Mouse (Mus musculus) ES-E14 (cell line): Measurements from ENCODE around the gene 1600002K03Rik.

ENCODE experiments used
- CHD2 ChIP-seq: IDR thresholded peaks from 2 replicates; pipeline ENCODE4 v1.6.1; 2014; ENCODE audit warnings: mild to moderate bottlenecking, low read depth, low read length, inconsistent platforms
- MAFK ChIP-seq: IDR thresholded peaks from 2 replicates; pipeline ENCODE4 v1.6.1; 2014; ENCODE audit warnings: mild to moderate bottlenecking, low read depth, low read length, inconsistent platforms; ENCODE audit not compliant: insufficient read depth
- ZC3H11A ChIP-seq: IDR thresholded peaks from 2 replicates; pipeline ENCODE4 v1.6.1; 2012; ENCODE audit warnings: low read depth, mild to moderate bottlenecking, inconsistent platforms, low read length, borderline replicate concordance

DNA sequence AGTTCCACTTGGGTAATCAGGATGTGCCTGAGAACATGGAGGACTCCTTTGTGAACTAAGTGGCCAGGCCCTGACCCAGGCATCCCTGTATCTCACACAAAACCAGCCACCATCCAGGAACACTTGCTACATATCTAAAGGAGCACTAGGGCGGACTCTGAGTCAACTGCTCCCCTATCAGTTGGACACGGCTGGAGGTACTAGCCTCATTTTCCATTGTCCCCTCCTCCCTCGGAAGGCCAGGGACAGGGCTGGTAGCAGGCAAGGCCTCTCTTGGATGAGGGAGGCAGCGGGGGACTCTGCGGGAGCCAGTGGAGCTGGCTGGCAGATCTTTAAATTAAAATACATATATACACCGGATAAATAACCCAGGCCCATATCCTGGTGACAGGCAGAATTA is 21.2 kb downstream of the 1600002K03Rik start:
- no peak for TF ChIP-seq CHD2
- no peak for TF ChIP-seq ZC3H11A
- TF ChIP-seq MAFK, result no peak
